Mouse (Mus musculus) bone marrow, adult 2 months (tissue): ENCODE data around the gene BC048671.

Experiments
- CTCF ChIP-seq: fragments of 200-500 bp; IDR thresholded peaks from 2 replicates; pipeline ENCODE4 v1.5.1; 2011; ENCODE audit warnings: low read length, control low read depth; ENCODE audit not compliant: control insufficient read depth, insufficient read depth
- POLR2A ChIP-seq: fragments of 200-500 bp; IDR thresholded peaks from 2 replicates; pipeline ENCODE4 v1.6.1; 2011; ENCODE audit warnings: low read depth, mild to moderate bottlenecking, control low read depth, low read length, borderline replicate concordance; ENCODE audit not compliant: control insufficient read depth

DNA sequence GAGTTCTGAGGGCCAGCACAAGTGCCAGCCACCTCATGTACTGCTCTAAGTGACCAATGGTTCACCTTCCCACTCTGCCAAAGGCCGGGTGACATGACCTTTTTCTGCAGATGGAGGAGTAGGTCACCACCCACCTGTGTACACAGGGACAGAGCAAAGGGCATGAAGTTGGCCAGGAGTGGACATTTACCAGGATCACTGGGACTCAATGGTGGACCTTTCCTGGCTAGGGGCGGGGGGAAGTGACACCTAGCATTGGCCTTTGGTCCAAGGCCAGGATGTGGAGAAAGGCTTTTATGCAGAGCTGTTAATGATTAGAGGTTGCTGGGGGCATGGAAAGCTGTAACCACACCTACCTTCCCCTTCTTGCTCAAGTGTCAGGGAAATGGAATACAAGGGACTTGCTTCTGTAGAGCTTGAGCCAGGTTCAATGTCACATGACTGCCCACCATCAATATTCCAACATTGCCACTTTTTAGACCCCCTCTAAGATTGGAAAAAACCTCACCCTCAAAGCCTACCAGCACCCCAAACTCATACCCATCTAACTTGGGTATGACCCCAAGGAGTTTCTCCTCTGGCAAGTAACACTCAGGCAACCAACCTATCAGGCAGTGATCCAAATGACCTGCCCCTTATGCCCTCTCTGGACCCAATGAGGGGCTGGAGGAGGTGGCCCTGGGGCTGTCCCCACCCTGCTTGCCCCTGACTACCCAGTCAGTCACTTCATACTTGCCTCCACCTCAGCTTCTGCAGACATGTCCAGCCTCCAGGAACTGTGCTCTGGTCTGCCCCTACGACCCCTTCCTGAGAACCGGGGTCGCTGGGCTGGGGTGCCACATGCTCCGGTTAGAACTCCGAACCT lies 31.8 kb downstream of the BC048671 start, which contains the start of gene Uroc1:
- TF ChIP-seq POLR2A (no peak), CTCF (no peak)
